Mouse (Mus musculus) cortical plate, adult 2 months (tissue): ENCODE measurements around the gene Ncoa3.

Source experiments
- CTCF ChIP-seq: fragments of 200-500 bp; IDR thresholded peaks from 2 replicates; pipeline ENCODE4 v1.5.1; 2011; ENCODE audit warnings: mild to moderate bottlenecking, control low read depth, low read length; ENCODE audit not compliant: insufficient read depth; ENCODE audit errors: extremely low read depth
- POLR2A ChIP-seq: fragments of 200-500 bp; IDR thresholded peaks from 2 replicates; pipeline ENCODE4 v1.6.1; 2011; ENCODE audit warnings: mild to moderate bottlenecking, low read length, control low read depth; ENCODE audit not compliant: insufficient read depth; ENCODE audit errors: extremely low read depth

GRCm38 (mm10) chr2:165994341-165994740 lies 1.9 kb downstream of the Ncoa3 start:
- no peak for TF ChIP-seq CTCF
- TF ChIP-seq POLR2A = no peak
